Mouse (Mus musculus): ENCODE results near the gene Slc3a2. TPM values are rescaled to one million over a fixed set of nuclear protein-coding genes. Genes with fewer than 3 reads are reported as not detected.

The Slc3a2 gene
- total RNA-seq, 1 experiment from 2014 or later: 269 TPM

DNA sequence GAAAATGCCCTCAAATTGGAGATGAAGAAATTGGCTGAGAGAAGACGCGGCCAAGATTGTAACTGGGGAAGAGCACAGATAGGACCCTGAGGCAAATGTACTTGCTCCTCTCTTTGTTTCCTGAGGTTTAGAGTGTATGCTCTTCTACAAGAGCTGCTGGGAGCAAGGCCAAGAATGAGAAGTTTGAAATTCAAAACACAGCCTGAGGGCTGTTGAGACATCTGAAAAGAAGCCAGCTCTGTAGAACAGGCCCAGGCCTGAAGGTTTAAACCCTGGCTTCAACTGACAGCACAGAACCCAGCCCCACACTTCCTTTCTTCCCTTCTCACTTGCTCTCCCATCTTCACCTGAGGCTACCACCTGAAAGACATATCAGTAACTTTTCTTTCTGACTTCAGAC lies 13.1 kb downstream of the Slc3a2 start:
- no peak for DNase-seq

DNA sequence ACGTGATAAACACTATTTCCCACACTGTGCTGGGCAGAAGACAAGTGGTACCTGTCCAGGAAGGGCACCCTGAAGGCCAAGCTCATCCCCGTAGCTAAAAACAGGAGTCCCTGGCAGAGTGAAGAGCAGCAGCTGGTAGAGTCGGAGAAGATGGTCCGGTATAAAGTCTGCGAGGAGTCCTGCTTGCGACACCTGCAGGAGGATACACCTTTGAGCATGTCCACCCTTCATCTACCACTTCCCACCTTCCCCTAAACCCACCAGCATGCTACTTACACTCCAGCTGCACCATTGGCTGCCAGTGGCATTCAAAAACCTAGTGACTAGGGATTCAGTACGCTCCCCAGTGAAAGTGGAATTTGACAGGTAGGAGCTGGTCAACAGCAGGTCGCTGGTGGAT lies 14.2 kb downstream of the Slc3a2 start:
- no peak for DNase-seq

- DNase-seq: no peak
Measured at GRCm38 (mm10) chr19:8706930-8707329, 16.2 kb downstream of the Slc3a2 start.

DNA sequence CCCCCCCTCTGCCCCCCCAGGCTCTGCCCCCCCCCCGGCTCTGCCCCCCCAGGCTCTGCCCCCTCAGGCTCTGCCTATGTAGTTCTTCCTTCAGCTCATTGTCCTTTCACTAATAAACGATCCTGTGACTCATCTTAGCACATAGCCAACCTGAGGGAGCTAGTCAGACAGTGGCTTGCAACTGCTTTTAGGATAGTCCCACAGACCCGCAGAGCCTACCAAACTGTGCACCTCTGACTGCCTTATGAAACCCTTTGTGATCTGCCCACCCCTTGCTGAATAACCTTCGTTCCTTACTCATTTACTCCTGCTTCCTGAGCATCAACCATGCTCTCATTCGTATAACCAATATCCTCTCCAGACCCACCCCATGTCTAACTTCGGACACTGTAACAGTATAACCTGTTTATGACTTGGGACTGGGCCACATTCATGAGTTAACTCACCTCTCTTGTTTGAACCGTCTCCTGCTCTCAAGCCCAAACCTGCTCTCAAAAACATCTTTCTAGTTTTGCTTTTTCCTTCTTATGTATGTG lies 17.0 kb downstream of the Slc3a2 start:
- DNase-seq: no peak

GRCm38 (mm10) chr19:8705026-8705708 lies 18.0 kb downstream of the Slc3a2 start:
- DNase-seq: no peak

- DNase-seq: no peak
Measured at GRCm38 (mm10) chr19:8703571-8703970, 19.6 kb downstream of the Slc3a2 start.

DNA sequence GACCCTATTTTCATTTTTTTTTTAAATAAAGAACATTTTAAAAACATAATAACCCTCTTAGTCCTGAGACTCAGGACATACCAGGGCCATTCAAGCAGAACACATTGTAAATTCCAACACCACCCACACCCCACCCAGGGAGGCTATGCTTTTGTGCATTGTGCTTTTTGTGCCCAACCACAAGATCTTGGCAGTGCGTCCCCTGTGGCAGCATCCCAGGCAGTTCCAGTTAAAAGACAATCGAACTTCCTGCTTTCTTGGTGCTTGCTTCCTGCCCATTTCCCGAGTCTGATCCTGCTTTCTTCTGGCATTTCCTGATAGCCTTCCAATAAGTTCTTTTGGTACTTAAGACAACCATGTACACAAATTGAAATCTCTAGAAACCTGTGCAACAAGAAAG lies 20.7 kb downstream of the Slc3a2 start:
- DNase-seq: no peak

- no peak for DNase-seq
Measured at GRCm38 (mm10) chr19:8699652-8700051, 23.5 kb downstream of the Slc3a2 start.

- DNase-seq: peak; percentile 38
Measured at GRCm38 (mm10) chr19:8695330-8695729, 27.8 kb downstream of the Slc3a2 start.

- no peak for DNase-seq
Measured at GRCm38 (mm10) chr19:8692740-8693139, 30.4 kb downstream of the Slc3a2 start.

DNA sequence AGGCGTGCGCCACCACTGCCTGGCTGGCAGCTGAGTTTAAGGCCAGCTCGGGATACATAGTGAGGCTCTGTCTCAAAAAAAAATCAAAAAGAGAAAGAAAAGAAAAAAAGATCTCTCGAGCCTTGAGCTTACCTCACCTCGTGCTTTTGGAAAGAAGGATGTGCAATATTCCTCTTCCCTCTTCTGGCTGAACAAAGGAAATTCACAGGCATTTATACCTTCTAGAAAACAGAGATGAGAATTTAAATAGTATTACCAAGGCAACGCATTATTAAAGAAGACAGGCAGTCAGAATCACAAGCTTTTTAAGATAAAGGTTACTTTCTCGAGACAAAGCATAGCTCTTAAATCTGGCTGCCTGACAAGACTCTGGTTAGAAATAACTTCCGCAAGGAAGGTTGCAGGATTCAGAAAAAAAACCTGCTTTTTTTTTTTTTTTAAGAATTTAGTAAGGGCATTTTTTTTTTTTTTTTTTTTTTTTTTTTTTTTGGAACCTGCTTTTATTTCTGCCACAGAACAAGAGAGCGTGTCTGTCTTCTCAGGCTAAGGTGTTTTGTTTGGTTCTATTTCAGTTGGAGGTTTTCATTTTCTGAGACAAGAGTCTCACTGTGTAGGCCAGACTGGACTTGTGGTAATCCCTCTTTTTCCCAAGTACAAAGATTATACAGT lies 31.2 kb downstream of the Slc3a2 start:
- DNase-seq: no peak

- DNase-seq: no peak
Measured at GRCm38 (mm10) chr19:8683627-8684026, 39.5 kb downstream of the Slc3a2 start.

DNA sequence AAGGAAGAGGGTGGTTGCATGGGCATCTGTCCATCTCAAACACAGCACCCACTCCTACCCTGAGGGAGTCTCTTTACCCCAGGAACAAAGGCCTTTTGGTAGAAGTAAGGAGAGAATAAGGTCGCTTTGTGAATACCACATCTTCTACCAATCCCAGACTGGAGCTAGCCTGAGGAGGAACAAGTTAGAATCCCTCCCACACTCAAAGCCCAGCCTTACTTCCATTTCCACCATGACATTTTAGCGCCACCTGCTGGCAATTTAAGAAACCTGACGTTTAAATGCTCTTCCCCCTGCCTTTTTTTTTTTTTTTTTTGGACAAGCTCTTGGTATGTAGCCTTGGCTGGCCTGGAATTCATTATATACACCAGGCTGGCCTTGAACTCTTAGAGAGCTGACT lies 40.2 kb downstream of the Slc3a2 start:
- peak; percentile 64 for DNase-seq

DNA sequence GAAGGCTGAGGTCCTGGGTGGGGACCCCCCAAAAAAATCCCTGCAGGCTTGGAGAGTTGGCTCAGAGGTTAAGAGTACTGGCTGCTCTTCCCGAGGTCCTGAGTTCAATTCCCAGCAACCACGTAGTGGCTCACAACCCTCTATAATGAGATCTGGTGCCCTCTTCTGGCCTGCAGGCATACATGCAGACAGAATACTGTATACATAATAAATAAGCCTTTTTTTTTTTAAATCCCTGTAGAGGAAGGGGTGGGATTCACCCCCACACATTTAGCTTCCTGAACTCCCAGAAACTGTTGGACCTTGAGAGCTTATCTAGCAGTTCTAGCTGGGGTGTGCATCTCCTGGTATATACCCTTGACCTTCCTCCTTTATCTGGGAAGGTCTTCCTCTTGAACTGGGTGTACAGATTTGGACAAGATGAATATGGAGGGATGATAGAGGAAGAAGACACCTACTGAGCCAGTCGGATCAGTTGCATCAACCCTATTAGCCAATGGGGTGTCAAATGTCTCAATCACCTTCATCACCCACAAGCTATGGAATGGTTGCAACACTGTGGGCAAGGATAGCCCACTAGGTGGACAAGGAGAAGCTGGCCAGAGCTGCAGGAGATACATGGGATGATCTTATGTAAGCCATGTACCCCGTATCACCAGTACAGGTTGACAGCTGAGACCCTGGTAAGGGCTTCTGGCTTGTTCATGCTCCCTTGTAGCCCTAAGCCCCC lies 41.4 kb downstream of the Slc3a2 start:
- no peak for DNase-seq

DNA sequence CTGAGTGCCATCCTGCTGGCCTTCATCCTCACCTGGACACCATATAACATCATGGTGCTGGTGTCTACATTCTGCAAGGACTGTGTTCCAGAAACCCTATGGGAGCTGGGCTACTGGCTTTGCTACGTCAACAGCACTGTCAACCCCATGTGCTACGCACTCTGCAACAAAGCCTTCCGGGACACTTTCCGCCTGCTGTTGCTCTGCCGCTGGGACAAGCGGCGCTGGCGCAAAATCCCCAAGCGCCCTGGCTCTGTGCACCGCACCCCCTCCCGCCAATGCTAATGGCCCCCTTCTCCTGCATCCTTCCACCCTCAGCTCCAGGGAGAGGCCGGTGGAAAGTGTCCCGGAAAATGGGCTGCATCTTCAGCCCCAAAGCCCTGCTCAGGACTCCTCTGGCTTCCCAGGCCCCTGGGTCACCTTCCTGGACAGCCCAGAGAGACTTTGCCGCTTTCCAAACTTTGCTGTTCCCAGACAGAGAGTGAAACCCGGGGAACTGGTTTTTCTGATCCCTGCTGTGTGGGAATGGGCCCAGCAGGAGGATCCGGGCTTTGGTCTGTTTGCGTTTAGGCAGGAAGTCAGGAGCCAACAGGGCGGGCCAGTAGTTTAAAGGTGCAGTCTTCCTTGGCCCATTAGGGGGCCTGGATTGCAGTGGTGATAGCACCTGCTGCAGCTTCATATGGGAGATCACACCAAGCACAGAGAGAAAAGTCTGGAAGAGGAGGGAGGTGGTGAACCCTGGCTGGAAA lies 44.0 kb downstream of the Slc3a2 start:
- no peak for DNase-seq

GRCm38 (mm10) chr19:8673336-8674063 lies 49.7 kb downstream of the Slc3a2 start:
- no peak for DNase-seq

GRCm38 (mm10) chr19:8672859-8673258 lies 50.3 kb downstream of the Slc3a2 start:
- no peak for DNase-seq

- DNase-seq: no peak
Measured at GRCm38 (mm10) chr19:8665746-8666145, 57.4 kb downstream of the Slc3a2 start.

DNA sequence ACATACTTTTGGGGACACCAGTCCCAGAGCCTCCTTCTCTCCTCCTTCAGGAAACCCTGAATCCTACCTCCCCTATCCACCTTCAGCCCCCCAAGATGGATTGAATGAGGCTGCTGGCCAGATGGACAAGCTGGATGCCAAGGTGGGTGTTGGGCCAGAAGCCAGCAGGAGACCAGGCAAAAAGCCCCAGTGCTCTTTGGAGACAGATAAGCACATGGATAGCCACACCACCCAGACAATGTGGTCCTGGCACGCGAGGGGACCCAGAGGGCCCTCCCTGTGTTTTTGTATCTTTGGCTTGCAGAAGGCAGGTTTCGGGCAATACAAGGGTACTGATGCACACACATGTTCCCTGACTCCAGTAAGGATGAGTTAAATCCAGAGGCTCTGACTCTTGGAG lies 58.3 kb downstream of the Slc3a2 start:
- no peak for DNase-seq

- no peak for DNase-seq
Measured at GRCm38 (mm10) chr19:8663911-8664421, 59.2 kb downstream of the Slc3a2 start.

DNA sequence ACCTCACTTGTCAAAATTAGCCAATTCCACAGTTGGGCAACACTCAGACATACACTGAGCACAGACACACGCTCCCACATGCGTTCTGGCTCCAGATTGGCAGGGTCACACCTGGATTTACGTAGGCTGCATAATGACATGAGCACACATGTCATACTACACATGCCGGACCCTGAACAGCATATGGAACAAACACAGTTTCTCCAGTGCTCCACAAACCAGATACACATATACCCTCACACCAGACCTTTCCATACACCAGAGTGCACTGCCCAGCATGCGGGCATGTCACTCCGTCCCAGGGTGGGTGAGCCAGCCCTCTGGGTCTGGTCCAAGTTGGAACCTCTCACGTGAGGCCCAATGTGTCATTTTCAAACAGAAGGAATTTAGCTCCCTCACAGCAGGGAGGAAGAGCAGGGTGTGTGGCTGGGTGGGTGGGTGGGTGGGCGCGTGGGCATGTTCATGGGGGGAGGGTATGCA lies 59.8 kb downstream of the Slc3a2 start, which contains the start of gene Chrm1:
Chrm1 (plus strand) TSS at position 430 of the 480 bp plus-strand sequence.
- no peak for DNase-seq

Measured in adrenal gland, postnatal 25 days (tissue).